Mouse (Mus musculus) c-Kit-positive CD71-positive TER-119-positive erythroid progenitor cells, embryonic 14.5 days (primary cell): ENCODE measurements at regions not wholly inside any gene's neighbourhood (a gene's known extent, or its start where the extent isn't known, plus 50 kb on each side); places are given as distances from the start of the nearest gene placed in this dataset.
A peak's percentile ranks its signal among the peaks of the same experiment; 100 is the strongest.
"Not testable (repeated sequence)": the region's sequence is repeated elsewhere in the genome, so short reads cannot be mapped to it uniquely, and the experiment has no call there.

Experiments
- DNase-seq: peaks from one replicate; pipeline ENCODE4 v3.0.0-alpha.2; 2013; ENCODE audit warnings: low spot score

DNA sequence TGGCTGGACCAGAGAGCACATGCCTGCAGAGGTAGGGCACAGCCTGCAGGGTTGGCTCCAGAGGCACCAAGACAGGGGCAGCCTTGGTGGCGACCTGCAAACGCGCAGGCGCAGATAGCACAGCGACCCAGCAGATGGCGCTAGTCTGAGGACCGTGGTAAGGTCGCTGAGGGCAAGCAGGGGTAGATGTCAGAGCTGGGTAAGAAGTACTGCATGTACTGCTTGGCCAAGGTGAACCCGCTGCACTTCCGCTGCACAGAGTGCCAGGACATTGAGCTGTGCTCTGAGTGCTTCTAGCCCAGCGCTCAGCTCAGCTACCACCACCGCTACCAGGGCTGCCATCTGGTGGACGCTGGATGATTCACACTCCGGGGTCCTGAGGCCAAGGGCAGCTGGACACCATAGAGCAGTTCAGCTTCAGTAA, 68.3 kb downstream of the Hsp90b1 start:
- DNase-seq = peak; percentile 52

DNA sequence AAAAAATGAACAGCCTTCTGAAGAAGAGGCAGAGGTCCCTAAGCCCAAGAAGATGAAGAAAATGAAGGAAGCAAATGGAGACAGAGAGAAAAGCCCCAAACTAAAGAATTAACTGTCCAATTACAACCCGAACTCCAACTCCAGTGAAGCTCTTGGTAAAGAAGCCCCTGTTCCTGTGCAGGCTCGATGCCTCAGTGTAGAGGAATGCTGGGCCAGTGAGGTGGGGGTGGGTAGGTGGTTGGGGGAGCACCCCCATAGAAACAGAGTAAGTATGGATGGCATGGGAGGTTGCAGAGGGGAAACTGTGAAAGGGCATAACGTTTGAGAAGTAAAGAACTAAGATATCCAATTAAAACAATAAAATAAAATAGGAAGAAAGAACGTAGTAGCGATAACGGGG, 68.8 kb downstream of the Hsp90b1 start:
- DNase-seq = not testable (repeated sequence)

DNA sequence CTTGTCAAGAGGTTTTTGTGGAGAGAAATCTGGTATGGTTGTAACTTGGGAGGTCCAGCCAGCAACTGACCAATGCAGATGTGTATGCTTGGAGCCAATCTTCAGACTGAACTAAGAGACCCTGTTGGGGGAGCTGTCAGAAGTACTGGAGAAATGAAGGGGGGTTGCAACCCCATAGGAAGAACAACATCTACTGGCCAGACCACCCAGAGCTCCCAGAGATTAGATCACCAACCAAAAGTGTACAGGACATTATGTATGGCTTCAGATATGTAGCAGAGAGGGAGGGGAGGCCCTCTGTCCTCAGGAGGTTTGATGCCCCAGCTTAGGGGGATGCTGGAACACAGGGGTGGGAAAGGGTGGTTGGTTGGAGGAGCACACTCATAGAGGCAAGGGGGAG, 78.6 kb downstream of the Hsp90b1 start:
- DNase-seq = not testable (repeated sequence)

DNA sequence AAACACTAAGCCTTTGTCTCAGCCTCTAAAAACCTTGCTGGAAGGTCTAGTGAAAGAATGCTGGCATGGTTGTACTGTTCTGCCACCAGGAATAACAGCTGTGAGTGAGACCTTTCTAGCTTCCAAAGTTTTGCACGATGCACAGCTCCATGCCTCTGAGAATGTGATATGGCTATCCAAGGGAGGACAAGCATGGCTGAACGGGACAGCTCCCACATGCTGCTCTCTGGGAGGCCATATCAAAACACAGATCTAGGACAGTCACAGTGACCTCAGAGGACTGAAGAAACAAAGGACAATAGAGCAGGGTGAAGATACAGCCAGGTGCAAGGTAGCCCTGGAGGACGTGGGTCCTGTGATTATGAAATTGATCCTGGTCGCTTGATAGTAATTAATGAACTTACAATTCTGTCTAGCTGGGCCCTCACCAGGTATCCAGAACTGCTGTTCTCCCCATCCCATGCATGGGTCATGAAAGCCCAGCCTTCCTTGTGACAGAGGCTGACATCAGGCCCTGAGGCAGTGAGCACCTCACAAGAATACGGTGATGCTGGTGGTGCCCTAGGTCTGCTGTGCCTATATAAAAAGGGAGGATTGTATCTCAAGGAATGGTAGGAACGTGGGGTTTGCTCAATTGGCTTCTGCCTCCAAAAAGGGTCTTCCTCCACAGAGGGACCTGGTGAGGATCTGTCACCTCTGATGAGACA, 87.2 kb downstream of the Hsp90b1 start:
- not testable (repeated sequence) for DNase-seq

DNA sequence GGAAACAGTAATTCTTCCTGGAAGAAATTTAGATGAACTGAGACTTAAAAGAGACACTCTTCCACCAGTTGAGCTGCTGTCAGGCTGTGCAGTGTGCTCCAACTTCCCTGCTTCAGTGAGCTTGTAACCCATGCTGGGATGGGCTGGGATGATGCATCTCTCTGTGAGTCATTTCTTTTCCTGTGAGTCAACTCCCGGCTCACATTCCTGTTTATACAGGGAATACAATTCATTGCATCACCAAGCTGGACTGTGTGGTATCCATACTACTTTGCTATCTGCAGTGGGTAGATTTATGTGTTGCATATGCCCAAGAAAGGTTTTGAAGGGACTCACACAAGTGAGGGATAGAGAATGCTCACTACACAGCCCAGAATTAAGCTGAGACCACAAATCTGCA, 93.0 kb downstream of the Hsp90b1 start:
- DNase-seq = not testable (repeated sequence)

DNA sequence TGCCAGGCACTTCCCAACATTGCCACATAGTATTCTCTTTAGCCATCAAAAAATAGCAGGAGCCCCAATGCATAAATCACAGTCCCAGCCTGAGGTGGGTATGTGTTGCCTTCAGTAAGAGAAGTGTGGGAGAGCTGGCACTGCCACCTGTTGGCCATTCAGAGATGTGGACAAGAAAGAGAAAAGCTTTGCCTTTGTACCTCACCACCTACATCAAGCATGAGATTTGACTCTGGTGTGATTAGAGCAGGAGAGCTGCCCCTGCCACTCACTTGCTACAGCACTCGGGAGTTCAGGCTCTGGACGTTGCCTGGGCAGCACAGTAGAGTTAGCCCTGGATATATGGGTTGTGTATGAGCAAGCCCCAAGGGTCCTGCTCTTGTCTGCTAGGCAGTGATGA, 95.3 kb downstream of the Hsp90b1 start:
- not testable (repeated sequence) for DNase-seq

DNA sequence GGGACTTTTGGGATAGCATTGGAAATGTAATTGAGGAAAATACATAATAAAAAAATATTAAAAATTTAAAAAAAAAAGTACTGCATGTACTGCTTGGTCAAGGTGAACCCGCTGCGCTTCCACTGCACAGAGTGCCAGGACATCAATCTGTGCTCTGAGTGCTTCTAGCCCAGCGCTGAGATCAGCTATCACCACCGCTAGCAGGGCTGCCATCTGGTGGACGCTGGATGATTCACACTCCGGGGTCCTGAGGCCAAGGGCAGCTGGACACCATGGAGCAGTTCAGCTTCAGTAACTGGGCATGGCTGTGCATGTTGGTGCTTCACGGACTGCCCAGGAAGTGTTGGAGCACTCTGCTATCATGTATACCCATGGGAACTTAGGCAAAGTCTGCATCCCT, 102.1 kb upstream of the Syn3 start:
- not testable (repeated sequence) for DNase-seq

DNA sequence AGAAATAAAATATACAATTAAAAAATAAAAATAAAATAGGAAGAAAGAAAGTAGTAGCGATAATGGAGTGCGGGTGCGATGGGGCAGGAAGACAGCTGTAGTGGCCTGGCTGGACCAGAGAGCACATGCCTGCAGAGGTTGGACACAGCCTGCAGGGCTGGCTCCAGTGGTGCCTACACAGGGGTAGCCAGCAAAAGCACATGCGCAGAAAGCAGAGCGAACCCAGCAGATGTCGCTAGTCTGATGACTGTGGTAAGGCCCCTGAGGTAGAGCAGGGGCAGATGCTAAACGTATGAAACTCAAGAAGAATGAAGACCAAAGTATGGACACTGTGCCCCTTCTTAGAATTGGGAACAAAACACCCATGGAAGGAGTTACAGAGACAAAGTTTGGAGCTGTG, 101.3 kb upstream of the Syn3 start:
- not testable (repeated sequence) for DNase-seq

DNA sequence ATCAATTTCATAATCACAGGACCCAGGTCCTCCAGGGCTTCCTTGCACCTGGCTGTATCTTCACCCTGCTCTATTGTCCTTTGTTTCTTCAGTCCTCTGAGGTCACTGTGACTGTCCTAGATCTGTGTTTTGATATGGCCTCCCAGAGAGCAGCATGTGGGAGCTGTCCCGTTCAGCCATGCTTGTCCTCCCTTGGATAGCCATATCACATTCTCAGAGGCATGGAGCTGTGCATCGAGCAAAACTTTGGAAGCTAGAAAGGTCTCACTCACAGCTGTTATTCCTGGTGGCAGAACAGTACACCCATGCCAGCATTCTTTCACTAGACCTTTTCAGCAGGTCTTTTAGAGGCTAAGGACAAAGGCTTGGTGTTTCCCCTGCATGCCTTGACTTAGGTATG, 91.5 kb upstream of the Syn3 start:
- DNase-seq = not testable (repeated sequence)

DNA sequence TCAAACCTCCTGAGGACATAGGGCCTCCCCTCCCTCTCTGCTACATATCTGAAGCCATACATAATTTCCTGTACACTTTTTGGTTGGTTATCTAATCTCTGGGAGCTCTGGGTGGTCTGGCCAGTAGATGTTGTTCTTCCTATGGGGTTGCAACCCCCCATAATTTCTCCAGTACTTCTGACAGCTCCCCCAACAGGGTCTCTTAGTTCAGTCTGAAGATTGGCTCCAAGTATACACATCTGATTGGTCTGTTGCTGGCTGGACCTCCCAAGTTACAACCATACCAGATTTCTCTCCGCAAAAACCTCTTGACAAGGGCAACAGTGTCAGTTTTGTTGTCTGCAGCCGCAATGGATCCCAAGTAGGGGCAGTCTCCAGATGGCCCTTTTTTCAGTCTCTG, 68.2 kb upstream of the Syn3 start:
- DNase-seq = not testable (repeated sequence)

DNA sequence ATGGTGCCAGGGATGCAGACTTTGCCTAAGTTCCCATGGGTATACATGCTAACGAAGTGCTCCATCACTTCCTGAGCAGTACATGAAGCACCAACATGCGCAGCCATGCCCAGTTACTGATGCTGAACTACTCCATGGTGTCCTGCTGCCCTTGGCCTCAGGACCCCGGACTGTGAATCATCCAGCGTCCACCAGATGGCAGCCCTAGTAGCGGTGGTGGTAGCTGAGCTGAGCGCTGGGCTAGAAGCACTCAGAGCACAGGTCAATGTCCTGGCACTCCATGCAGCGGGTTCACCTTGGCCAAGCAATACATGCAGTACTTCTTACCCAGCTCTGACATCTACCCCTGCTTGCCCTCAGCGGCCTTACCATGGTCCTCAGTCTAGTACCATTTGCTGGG, 57.1 kb upstream of the Syn3 start:
- DNase-seq = no peak
